Mouse (Mus musculus): ENCODE measurements around the gene Plagl2. TPM values are rescaled to one million over a fixed set of nuclear protein-coding genes. Genes with fewer than 3 reads are reported as not detected.
A peak's percentile ranks its signal among the peaks of the same experiment; 100 is the strongest.

The Plagl2 gene
- polyA plus RNA-seq, 1 experiment from 2014 or later: 6.9 TPM

GRCm38 (mm10) chr2:153242156-153242555 is 930 bp upstream of the Plagl2 start:
- Histone ChIP-seq H3K4me2 (replicated peaks; ENCODE audit: low read depth) (peak overlapping the region; percentile 90), H3K27ac (replicated peaks) (no peak overlapping the region), H3K36me3 (ENCODE audit: control insufficient read depth, insufficient read depth, low read length) (no peaks in the 10 kb centered on the region), H3K4me3 (ENCODE audit: low read depth, low read length) (peak overlapping the region; percentile 99), H3K27me3 (ENCODE audit: control insufficient read depth, insufficient read depth, low read length) (no peaks in the 10 kb centered on the region), H3K4me1 (replicated peaks; ENCODE audit: control insufficient read depth, insufficient read depth) (peaks cover 9% of the 10 kb centered on the region), H3K9ac (ENCODE audit: low read length) (peak overlapping the region; percentile 99), H3K9me3 (ENCODE audit: control insufficient read depth, low read length) (no peaks in the 10 kb centered on the region)
- no peak for DNase-seq (ENCODE audit: low spot score)
- TF ChIP-seq CTCF (IDR thresholded peaks at IDR 0.05; ENCODE audit: low read depth) (no peak), EP300 (optimal IDR thresholded peaks at IDR 0.05) (no peak)
- no peak for ATAC-seq (ENCODE audit: low FRiP score, low TSS enrichment)
- 58% methylated on average over 6 of the region's 6 CpGs for WGBS

DNA sequence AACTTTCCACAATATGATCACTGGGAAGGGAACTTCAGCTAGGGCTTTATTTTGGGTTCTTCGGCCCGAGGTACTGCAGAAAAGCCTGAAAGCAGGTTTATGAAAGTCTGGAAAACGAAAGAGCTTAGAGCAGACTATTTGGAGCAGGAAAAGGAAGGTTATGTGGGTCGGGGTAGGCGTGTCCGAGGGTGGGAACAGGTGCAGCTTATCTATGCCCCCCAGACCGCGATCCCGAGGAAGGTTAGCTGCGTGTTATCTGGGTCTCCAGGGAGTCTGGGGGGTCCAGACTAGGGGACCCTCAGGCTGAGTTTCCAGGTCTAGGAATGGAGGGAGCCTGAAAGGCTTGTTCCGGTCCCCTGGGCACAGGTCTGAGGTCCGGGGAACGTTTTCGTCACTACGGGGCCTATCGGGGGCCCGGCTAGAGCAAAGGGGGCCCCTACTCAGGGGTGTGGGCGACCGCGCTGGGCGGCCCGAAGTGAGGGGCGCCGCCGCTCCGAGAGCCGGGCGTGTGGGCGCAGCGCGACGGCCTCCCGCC is 458 bp downstream of the Plagl2 start:
- TF ChIP-seq EP300 (optimal IDR thresholded peaks at IDR 0.05): no peak
- Histone ChIP-seq H3K27ac (replicated peaks) (peak overlapping the region; percentile 98), H3K4me2 (replicated peaks; ENCODE audit: low read depth) (peak overlapping the region; percentile 90), H3K27me3 (ENCODE audit: control insufficient read depth, insufficient read depth, low read length) (no peaks in the 10 kb centered on the region), H3K4me1 (replicated peaks; ENCODE audit: control insufficient read depth, insufficient read depth) (peaks cover 10% of the 10 kb centered on the region), H3K4me3 (ENCODE audit: low read depth, low read length) (peak overlapping the region; percentile 99), H3K9ac (ENCODE audit: low read length) (peak overlapping the region; percentile 99), H3K9me3 (ENCODE audit: control insufficient read depth, low read length) (no peaks in the 10 kb centered on the region), H3K36me3 (ENCODE audit: control insufficient read depth, insufficient read depth, low read length) (peaks cover 1% of the 10 kb centered on the region; the same call in 1 of the 2 replicates)
- ATAC-seq (ENCODE audit: low FRiP score, low TSS enrichment) (peak; percentile 38), DNase-seq (ENCODE audit: low spot score) (peak; percentile 40)
- WGBS: 0% methylated on average over 28 of the region's 33 CpGs

DNA sequence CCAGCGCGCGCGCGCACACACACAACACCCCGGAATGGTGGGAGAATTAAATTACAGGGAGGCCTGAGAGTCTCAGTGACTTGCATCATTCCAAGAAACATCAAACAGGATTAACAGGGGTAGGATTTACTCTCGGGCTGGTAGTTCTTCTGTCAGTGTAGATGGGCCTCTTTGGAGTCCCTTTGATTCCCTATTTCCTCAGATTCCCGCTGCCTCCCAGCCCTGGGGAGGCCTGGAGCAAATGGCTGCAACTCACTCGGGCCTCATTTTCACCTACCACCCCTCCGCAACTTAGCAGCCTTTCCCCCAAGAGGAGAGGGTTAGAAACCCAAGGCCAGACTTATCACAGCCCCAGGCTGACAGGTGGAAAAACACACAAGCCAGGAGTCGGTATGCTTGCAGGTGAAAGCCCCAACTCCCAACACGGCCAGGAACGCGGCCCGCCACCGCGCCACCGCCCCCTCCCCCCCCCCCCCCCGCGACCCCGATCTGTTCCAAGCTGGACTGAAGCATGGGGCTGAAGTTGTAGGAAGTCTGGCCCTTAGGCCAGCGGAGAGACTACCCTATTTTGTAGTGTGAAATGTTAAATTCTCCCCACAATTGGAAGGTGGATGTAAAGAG is 1.3 kb downstream of the Plagl2 start:
- Histone ChIP-seq H3K9ac (ENCODE audit: low read length) (peak overlapping the region; percentile 99), H3K36me3 (ENCODE audit: control insufficient read depth, insufficient read depth, low read length) (peaks cover 6% of the 10 kb centered on the region; the same call in 1 of the 2 replicates), H3K9me3 (ENCODE audit: control insufficient read depth, low read length) (no peaks in the 10 kb centered on the region), H3K27me3 (ENCODE audit: control insufficient read depth, insufficient read depth, low read length) (no peaks in the 10 kb centered on the region), H3K27ac (replicated peaks) (peak overlapping the region; percentile 98), H3K4me2 (replicated peaks; ENCODE audit: low read depth) (peak overlapping the region; percentile 90), H3K4me3 (ENCODE audit: low read depth, low read length) (peak overlapping the region; percentile 99), H3K4me1 (replicated peaks; ENCODE audit: control insufficient read depth, insufficient read depth) (peaks cover 10% of the 10 kb centered on the region)
- DNase-seq (ENCODE audit: low spot score): peak; percentile 41
- 3% methylated on average over 18 of the region's 22 CpGs for WGBS
- TF ChIP-seq EP300 (optimal IDR thresholded peaks at IDR 0.05): no peak
- TF ChIP-seq CTCF (IDR thresholded peaks at IDR 0.05; ENCODE audit: low read depth): no peak
- ATAC-seq (ENCODE audit: low FRiP score, low TSS enrichment): no peak

- Histone ChIP-seq H3K36me3 (ENCODE audit: control insufficient read depth, insufficient read depth, low read length) (peaks cover 6% of the 10 kb centered on the region; the same call in 1 of the 2 replicates), H3K9ac (ENCODE audit: low read length) (peak overlapping the region; percentile 99), H3K4me1 (replicated peaks; ENCODE audit: control insufficient read depth, insufficient read depth) (peaks cover 10% of the 10 kb centered on the region), H3K4me3 (ENCODE audit: low read depth, low read length) (peak overlapping the region; percentile 99), H3K4me2 (replicated peaks; ENCODE audit: low read depth) (peak overlapping the region; percentile 90), H3K9me3 (ENCODE audit: control insufficient read depth, low read length) (no peaks in the 10 kb centered on the region), H3K27me3 (ENCODE audit: control insufficient read depth, insufficient read depth, low read length) (no peaks in the 10 kb centered on the region), H3K27ac (replicated peaks) (peak overlapping the region; percentile 98)
- peak; percentile 27 for TF ChIP-seq EP300 (optimal IDR thresholded peaks at IDR 0.05)
- no peak for TF ChIP-seq CTCF (IDR thresholded peaks at IDR 0.05; ENCODE audit: low read depth)
- DNase-seq (ENCODE audit: low spot score): no peak
- no peak for ATAC-seq (ENCODE audit: low FRiP score, low TSS enrichment)
- 43% methylated on average over 7 of the region's 7 CpGs for WGBS
Observed at GRCm38 (mm10) chr2:153239021-153239859, 2.0 kb downstream of the Plagl2 start.

DNA sequence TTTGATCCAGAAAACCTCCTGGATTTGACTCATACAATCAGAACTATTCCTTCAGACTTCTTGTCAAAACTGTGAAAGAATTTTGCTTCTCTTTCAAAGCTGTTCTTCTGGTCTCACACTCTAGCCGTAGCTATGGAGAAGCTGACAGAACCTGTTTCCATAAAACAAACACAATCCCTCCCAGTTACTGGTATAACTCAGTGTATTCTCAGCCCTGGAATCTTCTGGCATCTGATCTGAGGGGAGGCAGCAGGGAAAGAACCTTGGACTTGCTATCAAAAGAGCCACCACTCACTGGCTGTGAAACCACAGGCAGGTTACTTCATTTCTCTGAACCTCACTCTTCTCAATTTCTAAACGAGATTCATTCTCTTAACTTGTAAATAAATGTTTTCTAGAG is 2.8 kb downstream of the Plagl2 start:
- DNase-seq (ENCODE audit: low spot score): peak; percentile 69
- H3K9ac ChIP-seq (ENCODE audit: low read length): no peak overlapping the region

More for the DNA sequence above, 2.8 kb downstream of the Plagl2 start:
- no peak overlapping the region for H3K4me3 ChIP-seq (ENCODE audit: low read depth, low read length)
- peak overlapping the region; percentile 90 for H3K4me2 ChIP-seq (replicated peaks; ENCODE audit: low read depth)
- H3K9me3 ChIP-seq (ENCODE audit: control insufficient read depth, low read length): no peaks in the 10 kb centered on the region
- peaks cover 10% of the 10 kb centered on the region for H3K4me1 ChIP-seq (replicated peaks; ENCODE audit: control insufficient read depth, insufficient read depth)
- H3K27ac ChIP-seq (replicated peaks): peak overlapping the region; percentile 84
- WGBS: 39% methylated on average over 2 of the region's 2 CpGs
- H3K27me3 ChIP-seq (ENCODE audit: control insufficient read depth, insufficient read depth, low read length): no peaks in the 10 kb centered on the region
- TF ChIP-seq EP300 (optimal IDR thresholded peaks at IDR 0.05): no peak
- no peak for TF ChIP-seq CTCF (IDR thresholded peaks at IDR 0.05; ENCODE audit: low read depth)
- peak; percentile 59 for ATAC-seq (ENCODE audit: low FRiP score, low TSS enrichment)
- H3K36me3 ChIP-seq (ENCODE audit: control insufficient read depth, insufficient read depth, low read length): peaks cover 6% of the 10 kb centered on the region; the same call in 1 of the 2 replicates
